Mouse (Mus musculus) T-helper 17 cell (primary cell): ENCODE measurements around the gene B3galt1.

Source experiments
- in situ Hi-C, 2 experiments: fragments of 300-600 bp; cut with MboI, MseI; formaldehyde crosslinking; loops; 1 replicate in 1 of 2; 2 replicates in 1 of 2; pipeline ENCODE4 v1.15.1; 2025; ENCODE audit warnings: high pct_unique_total_duplicates in 2 of 2

B3galt1 gene

GRCm38 (mm10) chr2:67902651-67903292 is 337.1 kb downstream of the B3galt1 start:
- in situ Hi-C loops, result no loop called here

GRCm38 (mm10) chr2:67903769-67904168 is 338.1 kb downstream of the B3galt1 start:
- in situ Hi-C loops, result no loop called here

GRCm38 (mm10) chr2:67931994-67932393 is 366.3 kb downstream of the B3galt1 start:
- in situ Hi-C loops, result no loop called here

- in situ Hi-C loops, result no loop called here
Measured at GRCm38 (mm10) chr2:67948408-67948807, 382.7 kb downstream of the B3galt1 start.

- in situ Hi-C loops, result no loop called here
Measured at GRCm38 (mm10) chr2:67956182-67956581, 390.5 kb downstream of the B3galt1 start.

GRCm38 (mm10) chr2:67957561-67957960 is 391.9 kb downstream of the B3galt1 start:
- in situ Hi-C loops, result no loop called here

- in situ Hi-C loops, result no loop called here
Measured at GRCm38 (mm10) chr2:67960711-67961110, 395.0 kb downstream of the B3galt1 start.

- in situ Hi-C loops, result no loop called here
Measured at GRCm38 (mm10) chr2:67968812-67969211, 403.1 kb downstream of the B3galt1 start.

GRCm38 (mm10) chr2:67971091-67971490 is 405.4 kb downstream of the B3galt1 start:
- in situ Hi-C loops, result no loop called here

- in situ Hi-C loops, result no loop called here
Measured at GRCm38 (mm10) chr2:67971576-67971975, 405.9 kb downstream of the B3galt1 start.

GRCm38 (mm10) chr2:67975764-67976163 is 410.1 kb downstream of the B3galt1 start:
- in situ Hi-C loops, result no loop called here

GRCm38 (mm10) chr2:67976488-67976887 is 410.8 kb downstream of the B3galt1 start:
- in situ Hi-C loops, result no loop called here

- in situ Hi-C loops, result no loop called here
Measured at GRCm38 (mm10) chr2:67977620-67978262, 412.1 kb downstream of the B3galt1 start.

- in situ Hi-C loops, result no loop called here
Measured at GRCm38 (mm10) chr2:67983563-67983962, 417.9 kb downstream of the B3galt1 start.

GRCm38 (mm10) chr2:67985133-67985532 is 419.5 kb downstream of the B3galt1 start:
- in situ Hi-C loops, result no loop called here

- in situ Hi-C loops, result no loop called here
Measured at GRCm38 (mm10) chr2:67993421-67993820, 427.8 kb downstream of the B3galt1 start.

- in situ Hi-C loops, result no loop called here
Measured at GRCm38 (mm10) chr2:68003091-68003490, 437.4 kb downstream of the B3galt1 start.

GRCm38 (mm10) chr2:68005210-68005609 is 439.5 kb downstream of the B3galt1 start:
- in situ Hi-C loops, result no loop called here

GRCm38 (mm10) chr2:68005711-68006110 is 440.0 kb downstream of the B3galt1 start:
- in situ Hi-C loops, result no loop called here

GRCm38 (mm10) chr2:68011336-68011735 is 445.7 kb downstream of the B3galt1 start:
- in situ Hi-C loops, result no loop called here

GRCm38 (mm10) chr2:68020251-68020680 is 454.6 kb downstream of the B3galt1 start:
- in situ Hi-C loops, result no loop called here

GRCm38 (mm10) chr2:68021541-68022152 is 456.0 kb downstream of the B3galt1 start:
- in situ Hi-C loops, result no loop called here

GRCm38 (mm10) chr2:68028811-68029210 is 463.1 kb downstream of the B3galt1 start:
- in situ Hi-C loops, result no loop called here
